Mouse (Mus musculus) embryonic facial prominence, embryonic 13.5 days (tissue): ENCODE data around the gene Flt3. TPM values are rescaled to one million over a fixed set of nuclear protein-coding genes. Genes with fewer than 3 reads are reported as not detected.
A peak's percentile ranks its signal among the peaks of the same experiment; 100 is the strongest.

Experiments used
- ATAC-seq: fragments of 200-750 bp; cut with Nextera tagmentation; 2 replicates; pipeline ENCODE4 v1.8.0; 2017; ENCODE audit warnings: low read depth; ENCODE audit not compliant: insufficient number of reproducible peaks, insufficient read depth, low FRiP score, low TSS enrichment
- H3K27ac ChIP-seq: fragments of 300-500 bp; sonication (generic); 2 replicates; pipeline ENCODE4 v1.5.1; 2015; ENCODE audit warnings: moderate library complexity, mild to moderate bottlenecking, inconsistent platforms
- H3K27me3 ChIP-seq: fragments of 300-500 bp; sonication (generic); 2 replicates; pipeline ENCODE4 v1.6.1; 2015; ENCODE audit warnings: mild to moderate bottlenecking, inconsistent platforms
- H3K36me3 ChIP-seq: fragments of 300-500 bp; sonication (generic); 2 replicates; pipeline ENCODE4 v1.6.1; 2015; ENCODE audit warnings: mild to moderate bottlenecking, inconsistent platforms
- H3K4me1 ChIP-seq: fragments of 300-500 bp; sonication (generic); 2 replicates; pipeline ENCODE4 v1.6.1; 2015; ENCODE audit warnings: inconsistent platforms
- H3K4me2 ChIP-seq: fragments of 300-500 bp; sonication (generic); 2 replicates; pipeline ENCODE4 v1.6.1; 2015; ENCODE audit warnings: moderate library complexity, mild to moderate bottlenecking, inconsistent platforms
- H3K4me3 ChIP-seq: fragments of 300-500 bp; sonication (generic); 2 replicates; pipeline ENCODE4 v1.5.1; 2015; ENCODE audit warnings: mild to moderate bottlenecking, inconsistent platforms
- H3K9ac ChIP-seq: fragments of 300-500 bp; sonication (generic); 2 replicates; pipeline ENCODE4 v1.6.1; 2015; ENCODE audit warnings: mild to moderate bottlenecking, inconsistent platforms
- H3K9me3 ChIP-seq: fragments of 300-500 bp; sonication (generic); 2 replicates; pipeline ENCODE4 v1.6.1; 2016; ENCODE audit warnings: inconsistent platforms
- WGBS: fragments of 180-500 bp; shearing (Covaris S2); methylation state at CpG from one replicate; pipeline ENCODE4 v1.1.7; 2015; ENCODE audit warnings: mixed read lengths; 5-methylcytosine and 5-hydroxymethylcytosine counted together
- polyA plus RNA-seq: library from polyadenylated mRNA; unstranded; fragments of >200 nt; fragmentation: Nextera tagmentation; extraction: Ambion mirVana; gene quantifications from 2 replicates; pipeline ENCODE4 v1.2.1, GENCODE M21; 2015

The Flt3 gene
- polyA plus RNA-seq, 1 experiment from 2014 or later: 0.25 TPM

DNA sequence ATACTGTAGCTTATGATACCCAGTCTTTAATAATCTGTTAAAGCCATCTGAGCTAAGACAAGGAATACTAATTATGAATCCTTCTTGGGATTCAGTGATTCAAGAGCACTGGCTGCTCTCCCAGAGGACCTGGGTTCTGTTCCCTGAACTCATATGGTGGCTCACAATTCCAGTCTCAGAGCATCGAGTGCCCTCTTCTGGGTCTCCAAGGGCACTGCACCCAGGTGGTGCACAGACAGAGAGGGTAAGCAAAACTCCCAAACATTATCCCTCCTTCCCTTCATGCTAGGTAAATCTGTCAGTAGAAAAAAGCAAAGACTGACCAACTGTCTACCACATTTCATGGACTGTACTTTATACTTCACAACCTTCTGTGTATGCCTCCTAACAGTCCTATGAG, 54.3 kb downstream of the Flt3 start:
- ATAC-seq: no peak
- Histone ChIP-seq H3K9ac (no peak overlapping the region), H3K27me3 (no peaks in the 10 kb centered on the region), H3K4me3 (no peak overlapping the region), H3K27ac (no peak overlapping the region), H3K4me2 (no peak overlapping the region), H3K36me3 (no peaks in the 10 kb centered on the region), H3K9me3 (no peaks in the 10 kb centered on the region), H3K4me1 (0 out of 2 replicates have a peak, but pooled peaks cover 6% of the 10 kb centered on the region)
- WGBS: 63% methylated on average over 1 of the region's 1 CpGs

DNA sequence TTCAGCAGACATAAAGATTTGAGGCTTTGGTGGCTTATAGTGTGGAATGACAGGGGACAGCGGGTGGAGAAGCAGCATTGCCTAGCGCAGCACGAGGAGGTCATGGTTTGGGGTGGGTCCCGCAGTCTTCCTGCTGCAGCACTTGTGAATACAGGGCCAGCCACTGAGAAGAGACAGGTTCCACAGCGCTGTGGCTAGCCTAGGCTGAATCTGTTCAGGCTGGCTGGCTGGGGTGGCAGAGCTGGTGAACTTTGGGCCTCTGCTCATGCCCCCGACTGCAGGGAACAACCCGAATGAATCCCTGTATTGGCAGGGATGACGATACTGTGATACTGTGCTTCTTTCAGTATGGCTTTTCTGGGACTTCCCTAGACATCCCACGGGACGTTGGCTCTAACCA, 56.4 kb downstream of the Flt3 start:
- Histone ChIP-seq H3K9me3 (no peaks in the 10 kb centered on the region), H3K4me3 (no peak overlapping the region), H3K27me3 (no peaks in the 10 kb centered on the region), H3K36me3 (no peaks in the 10 kb centered on the region), H3K27ac (no peak overlapping the region), H3K4me2 (no peak overlapping the region), H3K9ac (no peak overlapping the region), H3K4me1 (0 out of 2 replicates have a peak, but pooled peaks cover 6% of the 10 kb centered on the region)
- WGBS: 86% methylated on average over 10 of the region's 10 CpGs
- no peak for ATAC-seq

DNA sequence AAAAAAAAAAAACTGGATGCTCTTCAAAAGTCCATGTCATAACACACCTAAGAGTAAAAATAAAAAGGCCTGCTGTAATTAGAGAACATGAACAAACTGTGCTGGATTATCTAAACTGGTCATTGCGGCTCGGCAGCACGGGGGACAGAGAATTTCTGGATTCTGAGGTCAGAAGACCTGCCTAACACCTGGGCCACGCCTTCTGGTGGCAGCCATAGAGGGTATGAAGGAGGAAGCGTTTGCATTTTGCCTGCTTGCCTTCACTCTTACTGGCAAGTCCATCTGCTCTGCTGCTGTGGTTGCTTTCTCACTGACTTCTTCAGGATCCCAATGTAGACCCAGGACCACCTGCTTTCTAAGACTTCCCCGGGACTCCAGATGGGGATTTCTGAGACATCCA, 57.4 kb downstream of the Flt3 start:
- no peak for ATAC-seq
- no peak overlapping the region for H3K4me2 ChIP-seq
- H3K27ac ChIP-seq: no peak overlapping the region
- 87% methylated on average over 6 of the region's 6 CpGs for WGBS
- no peaks in the 10 kb centered on the region for H3K9me3 ChIP-seq
- H3K27me3 ChIP-seq: no peaks in the 10 kb centered on the region
- H3K9ac ChIP-seq: no peak overlapping the region
- no peak overlapping the region for H3K4me3 ChIP-seq
- no peaks in the 10 kb centered on the region for H3K36me3 ChIP-seq
- 0 out of 2 replicates have a peak, but pooled peaks cover 2% of the 10 kb centered on the region for H3K4me1 ChIP-seq

DNA sequence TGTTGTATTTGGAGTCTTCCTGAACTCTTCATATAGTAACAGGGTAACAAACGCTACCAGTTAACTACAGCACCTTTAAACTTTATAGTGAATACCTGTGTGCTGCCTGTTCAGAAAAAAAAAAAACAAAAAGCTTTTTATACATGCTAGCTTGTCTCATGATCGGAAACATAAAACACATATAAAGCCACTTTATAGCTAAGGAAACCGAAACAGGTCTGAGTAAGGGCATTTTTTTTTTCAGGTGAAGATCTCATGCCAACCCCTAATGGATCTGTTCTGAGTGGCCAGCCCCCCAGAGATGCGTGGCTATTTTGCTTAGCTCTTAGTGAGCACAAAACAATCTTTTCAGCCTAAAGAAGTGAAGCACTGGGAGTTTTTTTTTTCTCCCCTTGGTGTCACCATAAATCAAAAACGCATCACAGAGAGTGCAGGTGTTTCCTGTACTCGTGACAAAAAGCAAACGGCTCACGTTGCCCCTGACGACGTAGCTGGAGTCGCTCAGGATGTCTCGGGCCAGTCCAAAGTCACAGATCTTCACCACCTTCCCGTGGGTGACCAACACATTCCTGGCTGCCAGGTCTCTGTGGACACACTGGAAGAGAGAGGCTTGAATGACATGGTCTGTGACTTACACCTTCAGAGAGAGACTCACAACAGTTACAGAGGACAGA, 59.4 kb downstream of the Flt3 start:
- Histone ChIP-seq H3K9ac (no peak overlapping the region), H3K9me3 (no peaks in the 10 kb centered on the region), H3K36me3 (no peaks in the 10 kb centered on the region), H3K4me1 (no peaks in the 10 kb centered on the region), H3K27me3 (no peaks in the 10 kb centered on the region), H3K4me2 (no peak overlapping the region), H3K27ac (no peak overlapping the region), H3K4me3 (no peak overlapping the region)
- WGBS: 70% methylated on average over 13 of the region's 13 CpGs
- no peak for ATAC-seq

DNA sequence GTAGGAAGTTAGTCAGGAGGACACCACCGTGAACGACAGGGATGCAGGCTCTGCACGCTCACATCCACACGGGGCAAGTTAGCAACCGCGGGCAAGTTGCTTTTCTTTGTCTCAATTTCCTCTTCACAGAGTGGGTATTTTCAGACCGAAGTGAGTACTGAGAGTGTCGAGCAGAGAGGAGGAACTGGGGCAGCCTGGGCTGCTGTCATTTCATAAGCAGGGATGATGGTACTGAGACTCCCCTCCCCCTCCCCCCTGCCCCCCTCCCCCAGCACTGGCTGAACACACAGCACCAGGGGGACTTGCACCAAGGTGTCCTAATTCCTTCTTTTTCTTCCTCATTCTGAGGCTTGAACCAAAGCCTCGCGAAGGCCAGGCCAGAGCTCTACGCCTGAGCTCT, 60.7 kb downstream of the Flt3 start:
- Histone ChIP-seq H3K27ac (no peak overlapping the region), H3K9ac (no peak overlapping the region), H3K9me3 (no peaks in the 10 kb centered on the region), H3K4me3 (no peak overlapping the region), H3K27me3 (no peaks in the 10 kb centered on the region), H3K4me2 (no peak overlapping the region), H3K36me3 (no peaks in the 10 kb centered on the region), H3K4me1 (peaks cover 2% of the 10 kb centered on the region; the same call in 1 of the 2 replicates)
- ATAC-seq: no peak
- 83% methylated on average over 11 of the region's 11 CpGs for WGBS

DNA sequence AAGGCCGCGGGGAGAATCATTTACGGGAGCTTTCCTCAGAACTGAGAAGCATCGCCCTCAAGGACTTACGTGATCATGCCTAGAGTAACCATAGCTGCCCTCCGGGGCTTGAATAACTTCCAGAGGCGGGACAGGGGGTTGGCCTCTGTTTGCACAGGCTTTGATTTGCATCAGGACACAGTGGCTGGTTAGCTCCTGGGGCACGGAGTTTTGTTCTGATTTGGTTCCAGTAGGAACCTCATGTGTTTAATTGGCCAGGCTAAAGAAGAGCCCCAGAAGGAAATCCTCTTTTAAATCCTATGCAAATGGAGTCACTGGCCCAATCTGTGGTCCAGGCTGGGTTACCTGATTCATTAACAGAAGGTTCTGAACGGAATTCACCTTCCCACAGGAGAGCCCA, 61.3 kb downstream of the Flt3 start:
- WGBS: 51% methylated on average over 9 of the region's 9 CpGs
- no peaks in the 10 kb centered on the region for H3K27me3 ChIP-seq
- no peak overlapping the region for H3K9ac ChIP-seq
- no peaks in the 10 kb centered on the region for H3K36me3 ChIP-seq
- no peak overlapping the region for H3K4me3 ChIP-seq
- peaks cover 6% of the 10 kb centered on the region; the same call in 1 of the 2 replicates for H3K4me1 ChIP-seq
- no peak for ATAC-seq
- H3K4me2 ChIP-seq: no peak overlapping the region
- H3K9me3 ChIP-seq: no peaks in the 10 kb centered on the region
- no peak overlapping the region for H3K27ac ChIP-seq

DNA sequence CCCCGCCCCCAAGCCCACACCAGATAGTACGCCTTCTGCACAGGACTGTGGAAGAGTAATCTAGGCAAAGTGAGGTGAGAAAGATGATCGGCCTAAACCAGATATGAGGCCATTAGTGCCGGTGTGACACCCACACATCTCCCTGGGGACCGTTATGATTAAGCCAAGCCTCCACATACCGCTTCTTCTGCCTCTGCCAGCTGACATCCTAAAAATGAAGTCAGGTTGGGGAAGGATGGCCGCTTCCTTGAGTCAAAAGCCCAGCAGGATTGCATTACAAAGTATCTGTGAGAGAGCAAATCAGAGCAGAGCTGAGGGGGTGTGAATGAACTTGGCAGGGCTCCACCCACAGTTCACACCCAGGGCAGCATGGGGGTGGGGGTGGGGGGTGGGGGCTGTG, 67.6 kb downstream of the Flt3 start:
- no peaks in the 10 kb centered on the region for H3K9me3 ChIP-seq
- no peak for ATAC-seq
- WGBS: 53% methylated on average over 7 of the region's 7 CpGs
- H3K4me1 ChIP-seq: peaks cover 6% of the 10 kb centered on the region; the same call in 1 of the 2 replicates
- no peak overlapping the region for H3K4me2 ChIP-seq
- 0 out of 2 replicates have a peak, but pooled peaks cover 4% of the 10 kb centered on the region for H3K27me3 ChIP-seq
- H3K4me3 ChIP-seq: no peak overlapping the region
- H3K9ac ChIP-seq: no peak overlapping the region
- no peaks in the 10 kb centered on the region for H3K36me3 ChIP-seq
- no peak overlapping the region for H3K27ac ChIP-seq

DNA sequence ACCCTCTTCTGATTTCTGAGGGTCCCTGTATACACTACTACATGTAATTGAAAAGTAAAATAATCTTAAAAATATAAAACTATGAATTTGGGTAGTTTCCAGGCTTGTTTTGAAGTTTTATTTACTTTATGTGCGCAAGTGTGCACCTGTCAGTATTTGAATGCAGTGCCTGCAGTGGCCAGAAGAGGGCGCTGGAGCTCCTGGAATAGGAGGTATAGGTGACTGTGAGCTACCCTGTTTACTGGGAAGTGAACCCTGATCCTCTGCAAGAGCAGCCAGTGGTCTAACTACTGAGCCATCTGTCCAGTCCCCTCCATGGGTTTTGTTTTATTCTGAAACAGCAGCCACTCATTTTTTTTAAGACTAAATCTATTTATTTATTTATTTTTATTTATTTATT, 68.7 kb downstream of the Flt3 start:
- H3K27me3 ChIP-seq: 0 out of 2 replicates have a peak, but pooled peaks cover 4% of the 10 kb centered on the region
- H3K4me3 ChIP-seq: no peak overlapping the region
- H3K4me2 ChIP-seq: no peak overlapping the region
- H3K36me3 ChIP-seq: no peaks in the 10 kb centered on the region
- peaks cover 6% of the 10 kb centered on the region; the same call in 1 of the 2 replicates for H3K4me1 ChIP-seq
- 44% methylated on average over 2 of the region's 2 CpGs for WGBS
- no peak for ATAC-seq
- no peak overlapping the region for H3K27ac ChIP-seq
- no peaks in the 10 kb centered on the region for H3K9me3 ChIP-seq
- H3K9ac ChIP-seq: no peak overlapping the region

DNA sequence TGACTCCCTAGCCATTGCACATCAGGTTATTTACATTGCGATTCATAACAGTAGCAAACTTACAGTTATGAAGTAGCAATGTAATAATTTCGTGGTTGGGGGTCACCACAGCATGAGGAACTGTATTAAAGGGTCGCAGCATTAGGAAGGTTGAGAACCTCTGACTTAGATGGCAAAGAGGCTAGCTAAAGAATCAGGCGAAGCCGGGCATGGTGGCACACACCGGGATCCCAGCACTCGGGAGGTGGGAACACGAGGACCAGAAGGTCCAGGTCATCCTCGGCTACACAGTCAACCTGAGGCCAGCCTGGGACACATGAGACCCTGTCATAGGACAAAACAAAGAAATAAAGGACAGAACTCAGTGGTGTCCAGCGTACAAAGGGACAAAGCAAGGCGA, 70.3 kb downstream of the Flt3 start:
- WGBS: 80% methylated on average over 11 of the region's 11 CpGs

DNA sequence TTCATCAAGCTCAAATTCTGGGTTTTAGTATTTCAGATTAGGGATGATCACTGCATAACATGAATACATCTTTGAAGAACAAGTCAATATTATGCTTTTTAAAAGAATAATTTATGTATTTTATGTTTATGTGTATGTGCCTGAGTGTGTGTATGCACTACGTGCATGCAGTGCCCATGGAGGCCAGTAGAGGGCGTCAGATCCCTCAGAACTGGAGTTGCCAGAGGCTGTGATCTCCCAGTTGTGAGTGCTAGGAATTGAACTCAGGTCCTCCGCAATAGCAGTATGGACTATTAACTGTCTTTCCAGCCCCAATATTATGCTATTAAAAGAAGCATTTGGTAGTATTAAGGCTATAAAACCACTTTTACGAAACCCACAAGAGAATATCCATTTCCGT, 72.7 kb downstream of the Flt3 start:
- H3K27ac ChIP-seq: no peak overlapping the region
- no peaks in the 10 kb centered on the region for H3K4me1 ChIP-seq
- peaks cover 13% of the 10 kb centered on the region for H3K27me3 ChIP-seq
- H3K4me2 ChIP-seq: no peak overlapping the region
- H3K4me3 ChIP-seq: no peak overlapping the region
- no peaks in the 10 kb centered on the region for H3K36me3 ChIP-seq
- ATAC-seq: no peak
- 86% methylated on average over 5 of the region's 5 CpGs for WGBS
- H3K9ac ChIP-seq: no peak overlapping the region
- H3K9me3 ChIP-seq: no peaks in the 10 kb centered on the region

More for the DNA sequence above, 70.3 kb downstream of the Flt3 start:
- ATAC-seq: no peak
- Histone ChIP-seq H3K9me3 (no peaks in the 10 kb centered on the region), H3K27ac (no peak overlapping the region), H3K4me1 (peaks cover 6% of the 10 kb centered on the region; the same call in 1 of the 2 replicates), H3K4me3 (no peak overlapping the region), H3K9ac (no peak overlapping the region), H3K36me3 (no peaks in the 10 kb centered on the region), H3K4me2 (no peak overlapping the region), H3K27me3 (0 out of 2 replicates have a peak, but pooled peaks cover 4% of the 10 kb centered on the region)

DNA sequence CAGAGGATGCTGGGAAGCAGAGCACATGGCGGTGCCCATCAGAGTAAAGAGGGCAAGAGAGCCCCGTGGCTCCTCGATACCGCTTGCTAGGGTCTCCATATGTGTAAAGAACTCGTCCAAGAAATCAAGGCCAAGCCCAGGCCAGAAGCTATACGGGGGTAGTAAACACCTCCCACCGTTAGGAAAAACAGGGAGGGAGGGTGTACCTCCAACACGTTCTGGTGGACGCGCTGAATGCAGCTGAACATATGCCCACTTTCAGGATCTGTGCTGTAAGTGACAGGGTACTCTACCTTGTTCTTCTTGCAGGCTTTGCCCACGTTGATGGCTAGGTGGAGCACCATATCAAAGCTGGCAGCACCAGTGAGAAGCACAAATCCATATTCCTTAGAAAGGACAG, 74.4 kb downstream of the Flt3 start:
- Histone ChIP-seq H3K4me2 (no peak overlapping the region), H3K4me3 (no peak overlapping the region), H3K36me3 (no peaks in the 10 kb centered on the region), H3K27me3 (peaks cover 28% of the 10 kb centered on the region), H3K4me1 (no peaks in the 10 kb centered on the region), H3K9ac (no peak overlapping the region), H3K9me3 (no peaks in the 10 kb centered on the region), H3K27ac (no peak overlapping the region)
- WGBS: 71% methylated on average over 11 of the region's 11 CpGs
- ATAC-seq: no peak

DNA sequence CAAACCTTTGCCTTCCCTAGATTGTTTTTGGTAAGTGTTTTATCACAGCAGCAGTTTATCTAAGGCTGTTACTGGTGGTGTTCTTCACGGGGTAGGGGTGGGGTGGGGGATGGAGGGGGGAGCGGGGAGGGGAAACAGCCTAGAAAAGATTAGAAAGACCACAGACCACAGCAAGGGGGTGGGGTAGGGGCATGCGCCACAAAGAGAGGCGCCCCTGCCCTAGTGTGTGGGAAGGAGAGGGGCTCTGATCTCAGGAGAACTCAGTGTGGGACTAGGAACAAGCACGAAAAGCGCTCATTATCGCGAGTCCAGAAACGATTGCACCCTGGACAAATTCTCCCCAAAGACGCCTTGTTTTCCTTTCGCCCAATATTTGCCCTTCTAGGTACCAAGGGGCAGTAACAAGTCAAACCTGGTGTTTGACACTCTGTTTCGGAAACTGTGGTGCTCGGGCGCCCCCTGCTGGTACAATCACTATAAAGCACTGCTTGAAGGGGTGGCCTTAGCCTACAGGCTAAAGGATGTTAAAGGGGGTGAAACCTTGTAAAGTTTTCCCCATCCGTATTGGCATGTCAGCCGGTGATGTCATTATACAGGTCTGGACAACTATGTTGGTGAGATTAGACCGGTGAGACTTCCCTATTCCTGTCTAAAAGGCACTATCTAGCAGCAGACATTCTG, 76.9 kb downstream of the Flt3 start:
- WGBS: 17% methylated on average over 17 of the region's 17 CpGs
- no peak for ATAC-seq

More for the DNA sequence above, 76.9 kb downstream of the Flt3 start:
- no peak overlapping the region for H3K27ac ChIP-seq
- H3K36me3 ChIP-seq: no peaks in the 10 kb centered on the region
- peaks cover 51% of the 10 kb centered on the region for H3K27me3 ChIP-seq
- H3K4me3 ChIP-seq: no peak overlapping the region
- H3K9ac ChIP-seq: no peak overlapping the region
- H3K9me3 ChIP-seq: no peaks in the 10 kb centered on the region
- peak overlapping the region; percentile 11; the same call in 1 of the 2 replicates for H3K4me2 ChIP-seq
- H3K4me1 ChIP-seq: no peaks in the 10 kb centered on the region
